Mouse (Mus musculus) megakaryocyte, embryonic 14.5 days (primary cell): ENCODE measurements around the gene Fhl1. TPM values are rescaled to one million over a fixed set of nuclear protein-coding genes. Genes with fewer than 3 reads are reported as not detected.

Experiments used
- H3K27me3 ChIP-seq: replicated peaks from 2 replicates; pipeline ENCODE3; 2012; ENCODE audit warnings: inconsistent platforms
- H3K36me3 ChIP-seq: replicated peaks from 2 replicates; pipeline ENCODE3; 2012; ENCODE audit warnings: low read length, inconsistent platforms, mixed read lengths
- H3K4me1 ChIP-seq: 2 replicates; pipeline ENCODE4 v1.6.1; 2012; ENCODE audit warnings: inconsistent platforms
- H3K4me3 ChIP-seq: replicated peaks from 2 replicates; pipeline ENCODE3; 2012; ENCODE audit warnings: moderate library complexity, mild to moderate bottlenecking, inconsistent platforms
- H3K9me3 ChIP-seq: 2 replicates; pipeline ENCODE4 v1.6.1; 2012; ENCODE audit warnings: inconsistent platforms
- FLI1 ChIP-seq: IDR thresholded peaks from 2 replicates; pipeline ENCODE4 v1.6.1; 2012; ENCODE audit warnings: low read length, inconsistent platforms, mixed read lengths
- GATA1 ChIP-seq: IDR thresholded peaks from 3 replicates; pipeline ENCODE4 v1.6.1; 2012; ENCODE audit warnings: mixed read lengths, low read length, inconsistent platforms, borderline replicate concordance
- polyA plus RNA-seq: library from polyadenylated mRNA; stranded (reverse); fragments of >175 nt; gene quantifications from 2 replicates; pipeline ENCODE4 v1.2.3, GENCODE M21; 2012; ENCODE audit warnings: low replicate concordance; ENCODE audit not compliant: insufficient read depth

The Fhl1 gene
- 11.4 and 40.0 TPM in 2 replicates for polyA plus RNA-seq

DNA sequence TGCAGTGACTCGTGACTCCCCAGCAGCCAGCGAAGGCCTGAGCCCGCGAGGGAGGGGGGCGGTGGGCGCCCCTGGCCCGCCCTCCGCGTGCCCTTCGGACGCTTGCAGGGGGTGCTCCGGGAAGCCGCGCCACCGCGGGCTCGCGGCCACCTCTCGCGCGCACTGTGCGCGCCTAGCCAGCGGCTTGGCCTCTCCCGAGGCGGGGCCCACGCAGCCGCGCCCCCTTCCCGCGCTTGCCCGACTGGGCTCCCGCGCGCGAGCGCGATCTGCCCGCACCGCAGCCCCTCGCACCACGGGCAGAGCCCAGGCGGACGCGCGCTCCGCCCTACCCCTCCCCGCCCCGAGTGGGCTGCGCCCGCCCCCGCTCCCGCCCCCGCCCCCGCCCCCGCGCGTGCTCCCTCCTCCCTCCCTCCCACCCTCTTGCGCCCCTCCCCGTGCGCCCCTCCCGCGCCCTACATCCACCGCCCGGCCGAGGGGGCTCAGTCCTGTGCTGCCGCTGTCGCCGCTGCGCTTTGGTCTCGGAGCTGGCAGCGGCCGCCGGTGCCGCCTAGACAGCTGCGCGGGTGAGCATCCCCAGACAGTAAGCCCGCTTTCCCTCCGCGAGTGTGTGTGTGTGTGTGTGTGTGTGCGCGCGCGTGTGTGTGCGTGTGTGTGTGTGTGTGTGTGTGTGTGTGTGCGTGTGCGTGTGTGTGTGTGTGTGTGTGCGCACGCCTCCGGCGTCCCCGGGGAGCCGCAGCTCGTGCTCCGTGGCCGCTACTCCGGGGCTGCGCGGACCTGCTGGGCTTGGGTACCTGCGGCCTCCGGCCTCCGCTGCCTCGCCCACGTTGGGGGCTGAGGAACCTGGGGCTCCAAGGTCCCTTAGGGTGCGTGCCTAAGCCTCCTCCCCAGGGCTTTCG is at the start of gene Fhl1:
Gene Fhl1 (plus strand): TSS at position 482 of the 896 bp plus-strand sequence.
- Histone ChIP-seq H3K27me3 (peaks cover 14% of the 10 kb centered on the region), H3K36me3 (peaks cover 9% of the 10 kb centered on the region), H3K4me1 (peaks cover 40% of the 10 kb centered on the region), H3K9me3 (no peaks in the 10 kb centered on the region), H3K4me3 (peak within 1 kb of the TSS; percentile 93)
- TF ChIP-seq GATA1 (no peak), FLI1 (no peak)

DNA sequence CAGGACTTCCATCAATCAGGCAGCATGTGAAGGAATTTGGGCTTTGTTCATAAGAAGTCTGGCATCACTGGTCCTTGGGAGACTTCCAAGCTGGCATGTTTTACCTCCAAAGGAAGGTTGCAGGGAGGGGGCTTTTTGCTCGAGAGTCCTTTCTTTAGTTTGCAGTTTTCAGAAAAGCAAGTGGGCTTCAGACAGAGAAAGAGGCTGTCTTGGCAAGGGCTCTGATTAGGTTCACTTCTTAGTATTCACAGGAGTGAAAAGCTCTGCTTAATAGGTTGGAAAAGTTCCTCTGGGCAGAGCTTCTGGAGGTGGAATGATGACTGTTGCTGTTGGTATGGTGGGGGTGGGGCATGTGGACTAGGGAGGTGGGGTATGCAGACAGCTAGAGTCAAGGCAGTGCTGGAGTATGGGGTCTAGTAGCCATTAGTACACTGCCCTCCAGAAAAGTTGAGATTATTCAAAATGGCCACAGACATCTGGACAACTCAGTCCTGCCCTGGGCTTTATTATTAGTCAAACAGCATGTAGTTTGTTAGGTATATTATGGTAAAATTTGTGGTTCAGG is 49.3 kb upstream of the Fhl1 start:
- peaks cover 9% of the 10 kb centered on the region for H3K9me3 ChIP-seq
- H3K36me3 ChIP-seq: peaks cover 6% of the 10 kb centered on the region
- peaks cover 50% of the 10 kb centered on the region for H3K4me1 ChIP-seq
- H3K27me3 ChIP-seq: peaks cover 17% of the 10 kb centered on the region
- no peak for TF ChIP-seq FLI1
- no peak for TF ChIP-seq GATA1
- no peak overlapping the region for H3K4me3 ChIP-seq

DNA sequence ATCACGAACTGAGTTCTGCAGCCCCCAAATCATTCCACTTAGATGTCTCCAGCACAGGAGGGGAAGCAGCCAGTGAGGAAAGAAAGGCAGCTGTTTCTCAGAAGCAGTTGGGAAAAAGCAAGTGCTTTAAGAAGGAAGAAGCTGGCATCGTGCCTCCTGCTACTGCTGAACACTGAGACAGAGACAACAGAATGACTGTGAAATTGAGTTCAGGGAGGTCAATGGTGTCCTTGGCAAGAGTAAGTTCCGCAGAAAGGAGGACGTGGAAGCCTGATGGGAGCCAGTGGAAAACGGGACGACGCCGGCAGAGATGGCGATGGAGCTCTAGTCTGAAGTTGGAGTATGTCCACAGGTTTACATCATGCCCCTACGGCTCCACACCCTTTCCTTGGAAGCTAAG is 48.1 kb upstream of the Fhl1 start:
- TF ChIP-seq FLI1 (no peak), GATA1 (no peak)
- Histone ChIP-seq H3K9me3 (peaks cover 9% of the 10 kb centered on the region), H3K36me3 (peaks cover 6% of the 10 kb centered on the region), H3K4me3 (no peak overlapping the region), H3K4me1 (peaks cover 44% of the 10 kb centered on the region), H3K27me3 (peaks cover 15% of the 10 kb centered on the region)

DNA sequence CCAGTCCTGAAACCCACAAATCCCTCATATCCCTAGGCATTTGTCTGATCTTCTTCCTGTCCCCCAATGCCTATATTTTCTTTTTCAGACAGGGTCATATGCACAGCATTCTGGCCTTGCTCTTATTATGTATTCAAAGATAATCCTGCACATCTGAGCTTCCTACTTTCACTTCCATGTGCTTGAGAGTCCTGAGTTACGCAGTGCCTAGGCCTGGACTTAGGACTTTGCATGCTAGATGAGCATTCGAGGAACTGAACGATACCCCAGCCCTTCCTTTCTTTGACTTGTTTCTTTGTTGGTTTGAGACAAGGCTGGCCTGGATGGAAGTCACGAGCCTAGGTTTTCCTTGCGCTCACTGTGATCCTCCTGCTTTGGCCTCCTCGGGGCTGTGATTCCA is 39.0 kb upstream of the Fhl1 start:
- H3K27me3 ChIP-seq: peaks cover 22% of the 10 kb centered on the region
- TF ChIP-seq FLI1: no peak
- no peak for TF ChIP-seq GATA1
- no peak overlapping the region for H3K4me3 ChIP-seq
- H3K36me3 ChIP-seq: no peaks in the 10 kb centered on the region
- no peaks in the 10 kb centered on the region for H3K9me3 ChIP-seq
- peaks cover 10% of the 10 kb centered on the region for H3K4me1 ChIP-seq

DNA sequence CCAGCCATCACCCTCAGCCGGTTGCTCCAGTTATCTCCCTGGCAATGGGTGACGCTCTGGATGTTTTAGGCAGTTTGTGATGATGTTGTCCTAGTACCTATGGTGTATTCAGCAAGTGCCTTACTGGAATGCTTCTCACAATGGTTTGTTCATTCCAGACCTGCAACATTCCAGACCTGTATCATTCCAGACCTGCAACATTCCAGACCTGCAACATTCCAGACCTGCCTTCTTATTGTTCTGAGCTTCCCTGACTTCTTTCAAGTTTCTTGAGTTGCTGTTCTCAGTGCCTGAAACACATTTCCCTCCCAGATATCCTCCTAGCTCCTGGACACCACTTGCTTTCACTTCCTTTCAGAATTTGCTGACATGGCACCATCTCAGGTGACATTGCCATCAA is 37.0 kb upstream of the Fhl1 start:
- TF ChIP-seq GATA1 (no peak), FLI1 (no peak)

DNA sequence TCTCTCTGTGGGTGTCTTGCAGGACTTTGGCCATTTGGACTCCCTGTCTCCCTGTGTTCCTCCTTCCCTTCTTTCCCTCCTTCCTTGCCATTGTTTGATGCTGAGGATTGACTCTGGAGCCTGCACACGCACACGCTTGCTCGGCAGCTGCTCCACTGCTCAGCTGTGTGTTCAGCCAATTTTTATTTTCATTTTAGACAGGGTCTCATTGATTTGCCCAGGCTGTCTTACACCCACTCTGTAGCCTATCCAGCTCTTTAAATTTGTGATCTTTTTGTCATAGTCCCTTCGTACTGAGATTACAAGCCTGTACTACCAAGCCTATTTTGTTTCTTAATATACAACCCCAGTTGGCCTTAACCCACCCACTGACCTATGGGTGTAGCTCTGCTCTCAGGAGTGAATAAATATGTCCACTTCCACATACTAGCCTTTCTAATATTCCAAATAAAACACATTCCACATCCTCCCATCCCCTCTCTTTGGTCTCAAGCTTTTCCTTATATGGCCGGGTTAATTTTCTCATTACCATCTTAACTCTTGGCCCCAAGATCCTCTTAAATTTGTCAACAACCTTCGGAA is 34.3 kb upstream of the Fhl1 start:
- Histone ChIP-seq H3K36me3 (no peaks in the 10 kb centered on the region), H3K9me3 (no peaks in the 10 kb centered on the region), H3K27me3 (peaks cover 40% of the 10 kb centered on the region), H3K4me1 (peaks cover 5% of the 10 kb centered on the region), H3K4me3 (no peak overlapping the region)
- no peak for TF ChIP-seq FLI1
- TF ChIP-seq GATA1: no peak

More for the DNA sequence above, 37.0 kb upstream of the Fhl1 start:
- Histone ChIP-seq H3K9me3 (no peaks in the 10 kb centered on the region), H3K4me3 (no peak overlapping the region), H3K36me3 (no peaks in the 10 kb centered on the region), H3K4me1 (peaks cover 9% of the 10 kb centered on the region), H3K27me3 (peaks cover 25% of the 10 kb centered on the region)

DNA sequence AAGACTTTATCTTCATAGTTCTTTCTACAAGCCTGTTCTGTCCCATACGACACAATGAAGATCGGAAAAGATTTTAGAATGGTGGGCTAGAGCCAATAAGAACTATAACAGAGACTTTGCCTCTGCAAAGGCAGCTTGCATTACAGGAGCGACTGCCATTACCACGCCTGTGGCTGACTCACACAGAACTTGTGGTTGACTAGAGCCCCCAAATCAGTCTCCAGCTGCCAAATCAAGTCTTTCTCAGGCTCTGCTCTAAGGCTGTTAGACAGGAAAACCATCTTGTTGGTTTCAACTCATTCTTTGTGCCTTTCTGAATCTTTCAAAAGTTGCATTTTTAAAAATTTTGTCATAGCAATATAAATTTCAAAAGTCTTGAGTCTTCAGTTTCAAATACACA is 33.7 kb upstream of the Fhl1 start:
- no peaks in the 10 kb centered on the region for H3K36me3 ChIP-seq
- peaks cover 41% of the 10 kb centered on the region for H3K27me3 ChIP-seq
- TF ChIP-seq GATA1 (no peak), FLI1 (no peak)
- no peak overlapping the region for H3K4me3 ChIP-seq
- H3K9me3 ChIP-seq: peaks cover 1% of the 10 kb centered on the region; the same call in 1 of the 2 replicates
- peaks cover 5% of the 10 kb centered on the region for H3K4me1 ChIP-seq

DNA sequence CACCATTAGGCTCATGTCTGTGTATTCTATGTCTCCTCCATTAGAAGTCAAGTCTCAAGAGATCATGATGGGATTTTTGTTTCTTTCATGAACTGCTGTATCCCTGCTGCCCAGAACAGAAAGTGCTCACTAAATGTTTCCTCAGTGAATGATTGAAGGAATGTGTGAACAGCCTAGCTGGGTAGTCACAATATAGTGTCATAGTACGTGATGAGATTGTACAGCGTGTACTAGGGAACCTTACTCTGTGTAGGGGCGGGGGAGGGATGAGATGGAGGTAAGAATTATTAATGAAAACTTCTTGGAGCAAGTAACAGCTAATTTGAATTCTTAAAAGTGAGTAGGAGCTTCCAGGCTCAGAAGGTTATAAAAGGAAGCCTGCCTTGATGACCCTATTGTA is 30.3 kb upstream of the Fhl1 start:
- H3K9me3 ChIP-seq: peaks cover 5% of the 10 kb centered on the region
- no peak for TF ChIP-seq FLI1
- TF ChIP-seq GATA1: no peak
- peaks cover 6% of the 10 kb centered on the region for H3K4me1 ChIP-seq
- H3K4me3 ChIP-seq: no peak overlapping the region
- H3K27me3 ChIP-seq: peaks cover 43% of the 10 kb centered on the region
- H3K36me3 ChIP-seq: no peaks in the 10 kb centered on the region

DNA sequence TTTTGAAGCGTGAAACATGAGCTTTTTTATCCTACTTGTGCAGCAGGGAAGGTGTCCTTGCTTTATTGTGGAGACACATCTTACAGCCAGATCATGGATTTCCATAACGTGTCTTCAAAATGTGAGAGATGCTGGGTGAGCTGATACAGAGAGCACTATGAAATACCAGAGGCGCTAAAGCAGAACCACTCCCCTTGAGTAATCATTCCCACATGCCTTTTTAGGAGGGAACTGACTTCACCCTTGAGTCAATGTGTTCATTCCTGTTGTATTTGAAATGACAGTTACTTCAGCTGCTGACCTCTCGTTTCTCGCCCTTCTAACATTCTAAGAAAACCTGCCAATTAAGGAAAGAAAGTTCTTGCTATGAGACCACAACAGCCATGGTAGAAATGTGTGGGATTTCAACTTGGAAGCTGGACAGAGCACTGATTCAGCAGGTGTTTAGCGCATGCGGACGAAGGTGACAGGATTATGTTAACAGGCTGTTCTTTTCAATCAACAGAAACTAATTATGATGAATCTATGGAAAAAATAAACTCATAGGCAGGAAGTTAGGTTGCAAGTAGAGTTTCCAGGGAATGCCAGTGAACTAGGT is 27.5 kb upstream of the Fhl1 start:
- H3K4me1 ChIP-seq: peaks cover 6% of the 10 kb centered on the region
- peaks cover 5% of the 10 kb centered on the region for H3K9me3 ChIP-seq
- H3K36me3 ChIP-seq: no peaks in the 10 kb centered on the region
- H3K4me3 ChIP-seq: no peak overlapping the region
- TF ChIP-seq FLI1 (no peak), GATA1 (no peak)
- H3K27me3 ChIP-seq: peaks cover 36% of the 10 kb centered on the region
